ENCODE assay signal across 28 mouse cellular contexts in the genomic region with DNA sequence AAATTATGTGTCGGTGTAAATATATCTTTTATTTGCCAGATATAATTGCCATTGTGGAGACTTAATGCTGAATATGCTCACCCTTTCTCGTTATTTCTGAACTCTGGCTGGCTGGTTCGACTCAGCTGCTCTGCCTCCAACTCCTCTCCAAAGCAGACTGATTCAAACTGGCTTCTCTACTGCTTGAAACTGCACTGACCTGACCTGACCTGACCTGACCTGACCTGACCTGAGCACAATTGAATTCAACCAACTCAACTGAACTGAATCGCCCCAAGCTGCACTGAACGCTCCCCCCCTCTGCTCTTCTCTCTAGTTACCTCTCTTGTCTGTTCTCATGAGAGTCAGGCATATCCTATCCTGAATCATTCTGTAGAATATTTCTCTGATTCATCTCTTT. TPM values are rescaled to one million over a fixed set of nuclear protein-coding genes. Genes with fewer than 3 reads are reported as not detected.
A peak's percentile ranks its signal among the peaks of the same experiment; 100 is the strongest.
DNase-seq lines count a peak whose midpoint lies in the region; ATAC-seq lines count a peak whose summit lies in the region.
"Had no signal": no experiment of that assay in that cellular context is flagged by ENCODE, and none has a peak within 500 bp of the region (broad histone marks: within the 10 kb centered on the region; RNA-seq: fewer than 3 reads in every experiment).

No protein-coding gene starts in this region.

- no peak overlapping the region for H3K4me2 ChIP-seq in hindbrain, embryonic 14.5 days (replicated peaks)
- H3K4me2 ChIP-seq in forebrain, embryonic 11.5 days (ENCODE audit: low read depth, low read length, severe bottlenecking), result no peak overlapping the region
- H3K4me2 ChIP-seq: embryonic facial prominence, embryonic 13.5 days; embryonic facial prominence, embryonic 15.5 days; forebrain, embryonic 13.5 days; forebrain, embryonic 15.5 days had no signal

- H3K4me1 ChIP-seq in hindbrain, embryonic 10.5 days (replicated peaks), result 0 out of 2 replicates have a peak, but pooled peaks cover 3% of the 10 kb centered on the region
- H3K4me1 ChIP-seq in hindbrain, embryonic 14.5 days (replicated peaks; ENCODE audit: control insufficient read depth, insufficient read depth, low read length), result no peaks in the 10 kb centered on the region
- H3K4me1 ChIP-seq in embryonic facial prominence, embryonic 10.5 days, result 0 out of 2 replicates have a peak, but pooled peaks cover 3% of the 10 kb centered on the region
- H3K4me1 ChIP-seq in forebrain, embryonic 11.5 days (replicated peaks; ENCODE audit: control insufficient read depth, insufficient read depth, low read length), result no peaks in the 10 kb centered on the region
- H3K4me1 ChIP-seq: embryonic facial prominence, embryonic 13.5 days; embryonic facial prominence, embryonic 15.5 days; forebrain, embryonic 10.5 days; forebrain, embryonic 13.5 days; forebrain, embryonic 15.5 days had no signal

- no peaks in the 10 kb centered on the region for H3K36me3 ChIP-seq in hindbrain, embryonic 10.5 days
- no peaks in the 10 kb centered on the region for H3K36me3 ChIP-seq in hindbrain, embryonic 14.5 days (replicated peaks; ENCODE audit: control insufficient read depth, insufficient read depth)
- no peaks in the 10 kb centered on the region for H3K36me3 ChIP-seq in embryonic facial prominence, embryonic 10.5 days (replicated peaks)
- H3K36me3 ChIP-seq in forebrain, embryonic 11.5 days (ENCODE audit: control insufficient read depth, insufficient read depth, low read length), result no peaks in the 10 kb centered on the region
- H3K36me3 ChIP-seq: embryonic facial prominence, embryonic 13.5 days; embryonic facial prominence, embryonic 15.5 days; forebrain, embryonic 10.5 days; forebrain, embryonic 15.5 days; G1E had no signal

- WGBS in hindbrain, embryonic 10.5 days, result 26% methylated on average over 5 of the region's 5 CpGs
- 23% methylated on average over 5 of the region's 5 CpGs for WGBS in hindbrain, embryonic 14.5 days
- 21% methylated on average over 5 of the region's 5 CpGs for WGBS in embryonic facial prominence, embryonic 10.5 days
- WGBS in forebrain, embryonic 11.5 days, result 27% methylated on average over 5 of the region's 5 CpGs

- ATAC-seq in hindbrain, embryonic 14.5 days (ENCODE audit: low FRiP score), result no peak
- no peak for ATAC-seq in forebrain, embryonic 11.5 days (replicated peaks; ENCODE audit: low FRiP score)
- ATAC-seq: activated CD4-positive, CD25-positive, alpha-beta regulatory T cell, adult 4 months; CD4-positive, CD25-positive, alpha-beta regulatory T cell, adult 4 months; forebrain, embryonic 13.5 days; forebrain, embryonic 15.5 days; forebrain, postnatal 0 days; Patski had no signal

- no peak overlapping the region for H3K27ac ChIP-seq in hindbrain, embryonic 10.5 days
- H3K27ac ChIP-seq in hindbrain, embryonic 14.5 days, result no peak overlapping the region
- no peak overlapping the region for H3K27ac ChIP-seq in embryonic facial prominence, embryonic 10.5 days (replicated peaks)
- no peak overlapping the region for H3K27ac ChIP-seq in forebrain, embryonic 11.5 days (ENCODE audit: low read depth, low read length)
- H3K27ac ChIP-seq: embryonic facial prominence, embryonic 13.5 days; embryonic facial prominence, embryonic 15.5 days; forebrain, embryonic 10.5 days; forebrain, embryonic 13.5 days; forebrain, embryonic 15.5 days had no signal

- H3K9me3 ChIP-seq in hindbrain, embryonic 10.5 days, result no peaks in the 10 kb centered on the region
- no peaks in the 10 kb centered on the region for H3K9me3 ChIP-seq in hindbrain, embryonic 14.5 days (ENCODE audit: control insufficient read depth, low read length)
- no peaks in the 10 kb centered on the region for H3K9me3 ChIP-seq in embryonic facial prominence, embryonic 10.5 days
- no peaks in the 10 kb centered on the region for H3K9me3 ChIP-seq in forebrain, embryonic 11.5 days (ENCODE audit: control insufficient read depth, low read length)
- H3K9me3 ChIP-seq: embryonic facial prominence, embryonic 13.5 days; embryonic facial prominence, embryonic 15.5 days; forebrain, embryonic 10.5 days; forebrain, embryonic 13.5 days; forebrain, embryonic 15.5 days; G1E had no signal

- H3K9ac ChIP-seq in hindbrain, embryonic 14.5 days, result no peak overlapping the region
- no peak overlapping the region for H3K9ac ChIP-seq in forebrain, embryonic 11.5 days (ENCODE audit: low read length)
- H3K9ac ChIP-seq: embryonic facial prominence, embryonic 13.5 days; embryonic facial prominence, embryonic 15.5 days; forebrain, embryonic 13.5 days; forebrain, embryonic 15.5 days; forebrain, postnatal 0 days had no signal

- H3K4me3 ChIP-seq in hindbrain, embryonic 10.5 days, result no peak overlapping the region
- no peak overlapping the region for H3K4me3 ChIP-seq in hindbrain, embryonic 14.5 days (replicated peaks; ENCODE audit: low read length)
- no peak overlapping the region for H3K4me3 ChIP-seq in embryonic facial prominence, embryonic 10.5 days
- H3K4me3 ChIP-seq in forebrain, embryonic 11.5 days (ENCODE audit: low read depth, low read length), result no peak overlapping the region
- H3K4me3 ChIP-seq: embryonic facial prominence, embryonic 13.5 days; embryonic facial prominence, embryonic 15.5 days; erythroblast, embryonic 14.5 days; forebrain, embryonic 10.5 days; forebrain, embryonic 13.5 days; forebrain, embryonic 15.5 days had no signal

- DNase-seq in hindbrain, embryonic 10.5 days (ENCODE audit: low spot score), result peak; percentile 17
- no peak for DNase-seq in hindbrain, embryonic 14.5 days (ENCODE audit: low spot score)
- peak; percentile 64 for DNase-seq in embryo, embryonic 10 days (ENCODE audit: low spot score)
- DNase-seq in embryo, embryonic 11 days, result peak; percentile 2
- DNase-seq in embryonic facial prominence, embryonic 10.5 days (ENCODE audit: low spot score), result peak; percentile 9
- no peak for DNase-seq in forebrain, embryonic 11.5 days (ENCODE audit: low spot score)
- no peak for DNase-seq in right cerebral cortex, postnatal 25 days
- DNase-seq: adrenal gland, adult 8-10 months; adrenal gland, postnatal 14 days; adrenal gland, postnatal 36 days; B cell, adult 2 months; cerebellum, adult 11-12 months; cerebellum, adult 2 months; cerebellum, adult 9-10 months; cerebellum, postnatal 10 days; cerebellum, postnatal 25 days; forebrain, postnatal 0 days had no signal

- no peaks in the 10 kb centered on the region for H3K27me3 ChIP-seq in hindbrain, embryonic 10.5 days (ENCODE audit: insufficient read depth, poor library complexity, severe bottlenecking)
- H3K27me3 ChIP-seq in hindbrain, embryonic 14.5 days (ENCODE audit: control insufficient read depth, insufficient read depth, low read length), result no peaks in the 10 kb centered on the region
- no peaks in the 10 kb centered on the region for H3K27me3 ChIP-seq in embryonic facial prominence, embryonic 10.5 days (replicated peaks; ENCODE audit: low read depth, poor library complexity, severe bottlenecking)
- H3K27me3 ChIP-seq in forebrain, embryonic 11.5 days (ENCODE audit: control insufficient read depth, insufficient read depth, low read length), result no peaks in the 10 kb centered on the region
- H3K27me3 ChIP-seq: CH12.LX; embryonic facial prominence, embryonic 13.5 days; embryonic facial prominence, embryonic 15.5 days; forebrain, embryonic 13.5 days; forebrain, embryonic 15.5 days had no signal

RNA-seq across cellular contexts. Expression of gene Usp25, which starts 42.3 kb away (rescaled TPM):
- polyA plus RNA-seq in hindbrain, embryonic 10.5 days (2016; fragmentation: Nextera tagmentation; extraction: Ambion mirVana), result 15.1 and 20.8 TPM in 2 replicates
- polyA plus RNA-seq in hindbrain, embryonic 14.5 days (2014; fragmentation: Nextera tagmentation; extraction: Ambion mirVana), result 14.3 and 16.1 TPM in 2 replicates
- polyA plus RNA-seq in embryonic facial prominence, embryonic 10.5 days (2016; fragmentation: Nextera tagmentation; extraction: Ambion mirVana), result 20.4 and 21.7 TPM in 2 replicates
- polyA plus RNA-seq in forebrain, embryonic 11.5 days (2014; fragmentation: Nextera tagmentation; extraction: Ambion mirVana), result 23.8 and 31.3 TPM in 2 replicates

Comparison
In these comparisons a context has a peak if more than half of its experiments do, and no peak if none do; other contexts are left out.
1. DNase-seq: peak in hindbrain, embryonic 10.5 days (single experiment), embryo, embryonic 10 days (single experiment), embryo, embryonic 11 days (single experiment) and embryonic facial prominence, embryonic 10.5 days (single experiment); none in hindbrain, embryonic 14.5 days (single experiment), forebrain, embryonic 11.5 days (single experiment) and right cerebral cortex, postnatal 25 days (single experiment).